In genomic region chr7:16405073-16405455, GRCm38 (mm10) we compare ENCODE assay signal across 8 mouse cellular contexts. TPM values are rescaled to one million over a fixed set of nuclear protein-coding genes. Genes with fewer than 3 reads are reported as not detected.
A peak's percentile ranks its signal among the peaks of the same experiment; 100 is the strongest.
DNase-seq lines count a peak whose midpoint lies in the region; ATAC-seq lines count a peak whose summit lies in the region.

No protein-coding gene starts in this region.

- peak overlapping the region; percentile 30; the same call in 1 of the 2 replicates for H3K9ac ChIP-seq in intestine, embryonic 14.5 days (ENCODE audit: low read length)
- H3K9ac ChIP-seq in liver, embryonic 16.5 days (ENCODE audit: low read depth, low read length), result peak overlapping the region; percentile 79
- H3K9ac ChIP-seq in neural tube, embryonic 14.5 days (replicated peaks; ENCODE audit: low read depth, low read length), result no peak overlapping the region

- peak; percentile 61 for DNase-seq in Muller cell, postnatal 12 days (ENCODE audit: inconsistent ontology term)
- DNase-seq in cerebellum, postnatal 10 days, result peak; percentile 34 to 41
- peak; percentile 48 to 57 for DNase-seq in gastrocnemius, postnatal 36 days
- no peak for DNase-seq in intestine, embryonic 14.5 days (ENCODE audit: low spot score)
- no peak for DNase-seq in left cerebral cortex, adult 11 months (ENCODE audit: low spot score)

- no peaks in the 10 kb centered on the region for H3K9me3 ChIP-seq in intestine, embryonic 14.5 days (ENCODE audit: control insufficient read depth, low read length)
- H3K9me3 ChIP-seq in liver, embryonic 16.5 days (replicated peaks; ENCODE audit: control insufficient read depth, low read length), result no peaks in the 10 kb centered on the region
- no peaks in the 10 kb centered on the region for H3K9me3 ChIP-seq in neural tube, embryonic 14.5 days (ENCODE audit: control insufficient read depth, low read length)

- peak overlapping the region; percentile 39; the same call in 1 of the 2 replicates for H3K4me2 ChIP-seq in intestine, embryonic 14.5 days (ENCODE audit: low read length)
- H3K4me2 ChIP-seq in liver, embryonic 16.5 days (ENCODE audit: low read depth, low read length), result peak overlapping the region; percentile 79
- peak overlapping the region; percentile 35; the same call in 1 of the 2 replicates for H3K4me2 ChIP-seq in neural tube, embryonic 14.5 days (ENCODE audit: low read depth, low read length)

- 58% methylated on average over 2 of the region's 2 CpGs for WGBS in intestine, embryonic 14.5 days
- 6% methylated on average over 2 of the region's 2 CpGs for whole genome bisulfite sequencing in liver, embryonic 16.5 days (ENCODE audit: insufficient replicate concordance)
- WGBS in neural tube, embryonic 14.5 days, result 70% methylated on average over 2 of the region's 2 CpGs

- H3K36me3 ChIP-seq in intestine, embryonic 14.5 days (ENCODE audit: control insufficient read depth, insufficient read depth, low read length), result 0 out of 2 replicates have a peak, but pooled peaks cover 10% of the 10 kb centered on the region
- H3K36me3 ChIP-seq in liver, embryonic 16.5 days (ENCODE audit: control insufficient read depth, insufficient read depth), result peaks cover 2% of the 10 kb centered on the region; the same call in 1 of the 2 replicates
- no peaks in the 10 kb centered on the region for H3K36me3 ChIP-seq in neural tube, embryonic 14.5 days (ENCODE audit: control insufficient read depth, insufficient read depth, low read length)

- ATAC-seq in intestine, embryonic 14.5 days (replicated peaks; ENCODE audit: low FRiP score, low TSS enrichment, low read depth), result no peak
- no peak for ATAC-seq in liver, embryonic 16.5 days (ENCODE audit: low read depth)
- no peak for ATAC-seq in neural tube, embryonic 14.5 days (ENCODE audit: low read depth)
- no peak for ATAC-seq in monocyte, adult 5-6 weeks (replicated peaks; ENCODE audit: insufficient number of reproducible peaks, low FRiP score, low TSS enrichment, poor library complexity, severe bottlenecking)

- H3K27ac ChIP-seq in intestine, embryonic 14.5 days (ENCODE audit: low read depth), result peak overlapping the region; percentile 73
- H3K27ac ChIP-seq in liver, embryonic 16.5 days (ENCODE audit: low read length), result peak overlapping the region; percentile 100
- peak overlapping the region; percentile 55; the same call in 1 of the 2 replicates for H3K27ac ChIP-seq in neural tube, embryonic 14.5 days (ENCODE audit: low read depth, low read length)

- no peaks in the 10 kb centered on the region for H3K27me3 ChIP-seq in intestine, embryonic 14.5 days (replicated peaks; ENCODE audit: control insufficient read depth, insufficient read depth, low read length)
- no peaks in the 10 kb centered on the region for H3K27me3 ChIP-seq in liver, embryonic 16.5 days (ENCODE audit: control insufficient read depth, insufficient read depth, low read depth, low read length)
- H3K27me3 ChIP-seq in neural tube, embryonic 14.5 days (ENCODE audit: control insufficient read depth, insufficient read depth, low read length), result no peaks in the 10 kb centered on the region

- peaks cover 30% of the 10 kb centered on the region for H3K4me1 ChIP-seq in intestine, embryonic 14.5 days (replicated peaks; ENCODE audit: control insufficient read depth, insufficient read depth, low read length)
- peaks cover 47% of the 10 kb centered on the region for H3K4me1 ChIP-seq in liver, embryonic 16.5 days (ENCODE audit: control insufficient read depth, low read depth, low read length)
- peaks cover 29% of the 10 kb centered on the region for H3K4me1 ChIP-seq in neural tube, embryonic 14.5 days (ENCODE audit: control insufficient read depth, insufficient read depth, low read length)

- intact Hi-C loops in gastrocnemius, postnatal 36 days (cut with DNase I), result no loop called here

- no peak overlapping the region for H3K4me3 ChIP-seq in intestine, embryonic 14.5 days (ENCODE audit: low read depth, low read length)
- peak overlapping the region; percentile 56 for H3K4me3 ChIP-seq in liver, embryonic 16.5 days (ENCODE audit: low read depth, low read length)
- no peak overlapping the region for H3K4me3 ChIP-seq in neural tube, embryonic 14.5 days (ENCODE audit: low read depth, low read length)

RNA-seq across cellular contexts. Expression of gene Zc3h4, which starts 4.4 kb away (rescaled TPM):
- 10 to 100 TPM; 24.9 to 27.1 TPM for total RNA-seq in gastrocnemius, postnatal 36 days (2021)
- 16.4 TPM in 2 replicates for polyA plus RNA-seq in intestine, embryonic 14.5 days (2014; fragmentation: Nextera tagmentation; extraction: Ambion mirVana)
- 7.0 and 7.2 TPM in 2 replicates for polyA plus RNA-seq in liver, embryonic 16.5 days (2015; fragmentation: Nextera tagmentation; extraction: Ambion mirVana)
- 15.8 and 18.5 TPM in 2 replicates for polyA plus RNA-seq in neural tube, embryonic 14.5 days (2014; fragmentation: Nextera tagmentation; extraction: Ambion mirVana)
- total RNA-seq in monocyte, adult 5-6 weeks (2017), result 20.4 to 63.1 TPM (median 27.4 TPM) in 3 replicates

RNA-seq across cellular contexts. Expression of gene Sae1, which starts 17.5 kb away (rescaled TPM):
- total RNA-seq in gastrocnemius, postnatal 36 days (2021), result 10 to 100 TPM; 21.4 to 29.2 TPM
- polyA plus RNA-seq in intestine, embryonic 14.5 days (2014; fragmentation: Nextera tagmentation; extraction: Ambion mirVana), result 294 and 315 TPM in 2 replicates
- 84.3 and 90.7 TPM in 2 replicates for polyA plus RNA-seq in liver, embryonic 16.5 days (2015; fragmentation: Nextera tagmentation; extraction: Ambion mirVana)
- polyA plus RNA-seq in neural tube, embryonic 14.5 days (2014; fragmentation: Nextera tagmentation; extraction: Ambion mirVana), result 197 and 245 TPM in 2 replicates
- 108 to 150 TPM (median 134 TPM) in 3 replicates for total RNA-seq in monocyte, adult 5-6 weeks (2017)

RNA-seq across cellular contexts. Expression of gene Tmem160, which starts 47.5 kb away (rescaled TPM):
- 10 to 100 TPM; 35.6 to 42.6 TPM for total RNA-seq in gastrocnemius, postnatal 36 days (2021)
- 54.1 and 67.2 TPM in 2 replicates for polyA plus RNA-seq in intestine, embryonic 14.5 days (2014; fragmentation: Nextera tagmentation; extraction: Ambion mirVana)
- 23.4 and 23.6 TPM in 2 replicates for polyA plus RNA-seq in liver, embryonic 16.5 days (2015; fragmentation: Nextera tagmentation; extraction: Ambion mirVana)
- 62.7 and 70.4 TPM in 2 replicates for polyA plus RNA-seq in neural tube, embryonic 14.5 days (2014; fragmentation: Nextera tagmentation; extraction: Ambion mirVana)
- total RNA-seq in monocyte, adult 5-6 weeks (2017), result 16.1 to 32.9 TPM (median 21.0 TPM) in 3 replicates

Comparison
In these comparisons a context has a peak if more than half of its experiments do, and no peak if none do; other contexts are left out.
1. DNase-seq: peak in Muller cell, postnatal 12 days (single experiment), cerebellum, postnatal 10 days (2 of 2) and gastrocnemius, postnatal 36 days (2 of 2); none in intestine, embryonic 14.5 days (single experiment) and left cerebral cortex, adult 11 months (single experiment).
2. Peak in every context shown above with its lines, with median percentiles within 50 percentile points of each other: H3K27ac ChIP-seq and H3K4me2 ChIP-seq.